Mouse (Mus musculus) liver, adult 2 months (tissue): ENCODE measurements around the gene Mogs.

Experiments
- CTCF ChIP-seq: fragments of 200-500 bp; IDR thresholded peaks from 2 replicates; pipeline ENCODE4 v1.5.1; 2011; ENCODE audit warnings: low read depth, low read length, control low read depth
- POLR2A ChIP-seq: fragments of 200-500 bp; IDR thresholded peaks from 2 replicates; pipeline ENCODE4 v1.6.1; 2011; ENCODE audit warnings: low read length, control low read depth; ENCODE audit not compliant: insufficient read depth; ENCODE audit errors: extremely low read depth

DNA sequence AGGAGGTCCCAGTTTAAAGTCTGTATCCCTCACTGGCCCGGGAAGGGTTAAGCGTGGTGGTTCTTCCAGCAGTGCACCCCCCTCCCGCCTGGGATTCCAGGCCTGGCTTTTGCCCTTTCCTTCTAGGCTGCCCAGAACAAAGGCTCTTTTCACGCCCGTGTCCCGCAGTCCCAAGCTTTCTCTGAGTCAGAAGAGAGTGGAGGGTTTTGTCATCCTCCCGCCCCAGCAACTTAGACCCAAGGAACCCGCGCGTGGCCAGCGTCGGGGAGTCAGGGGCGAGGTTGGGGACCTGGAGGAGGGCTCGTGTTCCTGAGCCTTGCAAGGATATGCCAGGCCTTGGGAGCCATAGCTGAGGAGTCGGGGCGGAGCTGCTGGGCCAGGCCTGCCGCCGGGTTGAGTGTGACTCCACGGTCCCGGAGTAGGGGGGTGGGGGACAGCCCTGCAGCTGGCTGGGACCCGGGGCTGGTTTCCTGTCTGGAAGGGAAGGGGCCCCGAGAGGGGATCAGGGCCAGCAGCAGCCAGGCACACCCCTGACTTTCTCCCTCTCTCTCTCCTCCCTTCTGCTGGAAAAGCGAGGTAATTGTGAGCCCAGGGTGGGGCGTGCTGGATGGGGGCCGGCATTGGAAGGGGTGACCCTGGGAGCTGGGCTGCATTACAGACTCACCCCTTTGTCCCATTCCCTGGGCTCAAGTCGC lies 21.7 kb downstream of the Mogs start:
- TF ChIP-seq POLR2A = no peak
- TF ChIP-seq CTCF = no peak
